Mouse (Mus musculus) myocyte (in vitro differentiated cells): ENCODE data around the gene Slc24a3.

Experiments used
- MAX ChIP-seq: IDR thresholded peaks from one replicate; pipeline ENCODE4 v1.6.1; 2011; ENCODE audit warnings: low read depth, mild to moderate bottlenecking, control low read depth
- MYOD1 ChIP-seq, 3 experiments: IDR thresholded peaks; one replicate each; pipeline ENCODE4 v1.6.1; 2011; ENCODE audit warnings: control low read depth in 2 of 3, low read depth in 2 of 3, mild to moderate bottlenecking in 2 of 3, moderate library complexity in 1 of 3; ENCODE audit not compliant: insufficient read length in 2 of 3, control insufficient read depth in 1 of 3
- MYOG ChIP-seq, 3 experiments: IDR thresholded peaks; one replicate each; pipeline ENCODE4 v1.6.1; 2011; ENCODE audit warnings: control low read depth in 2 of 3, low read depth in 2 of 3, mild to moderate bottlenecking in 2 of 3; ENCODE audit not compliant: insufficient read length in 2 of 3, control insufficient read depth in 1 of 3, insufficient read depth in 1 of 3
- POLR2A ChIP-seq: IDR thresholded peaks from one replicate; pipeline ENCODE4 v1.6.1; 2011; ENCODE audit warnings: low read depth, mild to moderate bottlenecking, control low read depth, moderate library complexity; ENCODE audit not compliant: insufficient read length
- POLR2AphosphoS2 ChIP-seq: IDR thresholded peaks from one replicate; pipeline ENCODE4 v1.6.1; 2011; ENCODE audit warnings: low read depth, control low read depth; ENCODE audit not compliant: insufficient read length
- TCF12 ChIP-seq: IDR thresholded peaks from one replicate; pipeline ENCODE4 v1.6.1; 2011; ENCODE audit warnings: mild to moderate bottlenecking, control low read depth; ENCODE audit not compliant: poor library complexity, insufficient read depth, severe bottlenecking
- USF1 ChIP-seq: IDR thresholded peaks from one replicate; pipeline ENCODE4 v1.6.1; 2011; ENCODE audit warnings: low read depth, mild to moderate bottlenecking, control low read depth, moderate library complexity

DNA sequence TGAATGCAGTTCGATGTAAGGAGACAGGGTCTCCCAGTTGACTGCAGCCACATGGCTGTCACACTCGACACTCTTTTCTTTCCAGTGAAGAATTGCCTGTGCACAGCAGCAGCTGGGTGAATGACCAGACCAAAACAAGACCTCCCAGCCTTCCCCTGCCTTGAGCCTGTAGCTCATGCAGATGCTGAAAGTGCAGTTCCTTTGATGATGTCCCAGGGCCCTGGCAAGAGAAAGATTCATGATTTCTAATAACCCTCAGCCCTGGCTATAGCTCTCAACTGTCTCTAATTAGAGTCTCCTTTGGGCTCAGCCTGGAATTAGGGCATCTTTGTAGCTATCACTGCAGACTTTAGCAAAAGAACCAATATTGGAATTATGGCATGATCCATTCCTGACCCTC lies 312.1 kb downstream of the Slc24a3 start:
- no peak for TF ChIP-seq POLR2A
- no peak for TF ChIP-seq TCF12
- no peak for TF ChIP-seq MAX
- no peak for TF ChIP-seq MYOG (IDR thresholded peaks at IDR 0.05; ENCODE audit: control insufficient read depth in 1 of 3, insufficient read depth in 1 of 3, insufficient read length in 2 of 3, low read depth in 2 of 3)
- no peak for TF ChIP-seq MYOD1 (IDR thresholded peaks at IDR 0.05; ENCODE audit: control insufficient read depth in 1 of 3, insufficient read length in 2 of 3, low read depth in 2 of 3)
- TF ChIP-seq POLR2AphosphoS2 = no peak
- TF ChIP-seq USF1 = no peak
